Mouse (Mus musculus): ENCODE data around the gene Ppp6r3.
A peak's percentile ranks its signal among the peaks of the same experiment; 100 is the strongest.

Gene Ppp6r3

DNA sequence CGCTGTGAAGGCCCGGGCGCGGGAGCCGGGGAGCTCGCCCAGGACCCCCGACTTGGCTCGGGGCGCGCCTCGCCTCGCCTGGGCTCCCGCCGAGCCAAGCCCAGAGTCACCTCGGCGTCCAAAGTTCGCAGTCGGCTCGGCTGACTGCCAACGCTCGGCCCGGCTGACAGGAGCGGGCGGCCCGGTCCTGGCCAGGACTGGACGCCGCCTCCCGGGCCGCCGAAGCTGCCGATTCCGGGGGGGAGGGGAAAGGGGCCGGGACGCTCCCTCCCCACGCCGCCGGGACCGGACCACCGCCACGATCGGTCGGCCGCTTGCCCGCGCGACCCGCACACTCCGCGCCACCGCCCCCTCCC is 295 bp downstream of the Ppp6r3 start:
- DNase-seq (ENCODE audit: low spot score) = peak; percentile 77

DNA sequence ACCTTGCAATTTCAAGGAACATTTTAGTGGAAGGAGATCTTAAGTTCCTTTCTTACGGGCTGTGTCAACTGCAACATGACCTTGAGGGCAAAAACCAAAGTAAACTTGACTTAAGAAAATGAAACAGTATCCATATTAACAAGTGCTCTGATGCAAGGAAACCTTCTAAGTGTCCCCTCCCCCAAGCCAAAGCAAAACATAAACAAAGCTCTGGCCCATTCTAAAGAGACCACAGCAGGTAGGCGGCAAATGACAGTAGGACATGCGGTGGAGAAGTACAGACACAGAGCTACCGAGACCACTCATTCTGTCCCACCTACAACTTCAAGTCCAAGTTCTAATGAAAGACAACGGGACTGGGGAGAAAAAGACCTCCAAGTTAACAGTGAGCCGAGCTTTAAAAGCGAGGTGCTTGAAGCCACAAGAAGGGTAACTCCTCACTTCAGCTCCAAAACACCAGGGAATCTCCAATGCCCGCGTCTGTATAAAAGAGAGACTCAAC is 905 bp downstream of the Ppp6r3 start:
- no peak for DNase-seq (ENCODE audit: low spot score)

DNA sequence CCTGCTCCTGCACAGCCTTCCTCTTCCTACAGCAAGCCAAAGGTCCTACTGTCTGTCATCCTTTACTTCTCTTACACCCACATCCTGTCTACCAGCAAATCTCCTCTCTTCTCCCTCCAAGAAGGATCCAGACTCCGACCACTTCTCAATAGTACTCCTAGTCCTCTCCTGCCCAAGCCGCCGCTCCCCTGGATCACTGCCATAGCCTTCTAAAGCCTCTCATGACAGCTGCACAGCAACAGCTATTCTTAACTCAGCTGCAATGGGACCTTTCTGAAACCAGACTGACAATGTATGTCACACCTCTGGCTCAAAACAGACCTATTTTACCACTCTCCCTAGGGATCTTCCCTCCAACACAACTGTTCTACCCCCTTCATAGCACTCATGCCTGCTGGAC is 11.2 kb downstream of the Ppp6r3 start:
- no peak for DNase-seq (ENCODE audit: low spot score)

DNA sequence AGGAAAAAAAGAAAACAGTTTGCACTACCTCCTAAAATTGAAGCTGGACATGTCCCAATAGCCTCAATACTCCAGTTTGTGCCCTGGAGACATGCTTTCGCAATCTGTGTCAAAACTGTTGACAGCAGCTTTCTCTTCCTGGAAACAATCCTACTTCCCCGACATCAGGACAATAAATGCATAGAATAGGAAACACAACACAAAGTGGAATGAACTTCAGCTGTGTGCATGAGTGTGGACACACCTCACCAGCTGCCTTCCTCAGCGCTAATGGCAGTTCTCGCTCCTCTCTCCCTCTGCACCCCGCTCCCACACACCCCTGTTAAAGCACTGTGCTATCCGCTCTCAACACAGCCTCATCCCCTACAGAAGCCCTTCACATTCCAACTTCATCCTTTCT is 12.8 kb downstream of the Ppp6r3 start:
- no peak for DNase-seq (ENCODE audit: low spot score)

DNA sequence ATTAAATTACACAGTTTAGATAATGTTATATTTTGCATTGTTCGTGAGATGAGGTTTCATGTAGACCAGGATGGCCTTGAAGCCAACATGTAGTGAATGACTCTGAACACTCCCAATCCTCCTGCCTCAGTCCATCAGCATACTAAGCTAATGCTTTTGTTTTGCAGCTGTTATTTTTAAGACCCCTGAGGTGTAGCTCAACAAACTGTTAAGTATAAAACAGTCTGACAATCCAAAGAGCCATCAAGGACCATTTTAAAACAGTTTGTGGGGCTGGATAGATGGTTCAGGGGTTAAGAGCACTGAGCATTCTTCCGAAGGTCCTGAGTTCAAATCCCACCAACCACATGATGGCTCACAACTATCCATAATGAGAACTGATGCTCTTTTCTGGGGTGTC is 13.3 kb downstream of the Ppp6r3 start:
- no peak for DNase-seq (ENCODE audit: low spot score)

DNA sequence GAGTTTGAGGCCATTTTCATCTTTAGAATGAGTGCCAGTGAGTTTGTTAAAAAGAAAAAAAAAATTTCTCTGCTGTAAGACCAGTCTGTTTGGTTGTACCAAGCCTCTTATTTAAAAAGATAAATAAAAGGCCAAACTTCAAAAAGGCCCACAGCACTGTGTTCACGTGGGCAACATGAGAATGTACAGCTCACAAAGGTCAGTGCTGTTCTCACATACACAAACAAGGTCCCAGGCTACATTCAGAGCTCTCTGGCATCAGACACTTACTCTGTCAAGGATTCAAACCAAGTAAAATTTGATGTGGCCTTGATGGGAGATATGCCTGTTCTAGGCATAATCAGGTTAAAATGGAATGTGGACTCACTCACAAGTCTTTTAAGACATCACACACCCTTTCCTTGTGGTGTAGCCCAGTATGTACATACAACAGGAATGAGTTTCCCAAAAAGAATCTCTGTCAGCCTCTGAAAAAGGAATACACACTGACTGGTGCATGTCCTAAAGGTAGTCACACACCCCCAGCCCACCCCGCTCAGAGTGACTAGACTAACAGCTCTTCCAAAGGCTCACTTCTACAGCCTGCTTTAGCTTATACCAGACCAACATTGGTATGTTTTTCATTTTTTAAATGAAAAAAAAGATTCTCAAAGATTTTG is 19.3 kb downstream of the Ppp6r3 start:
- no peak for DNase-seq (ENCODE audit: low spot score)

DNA sequence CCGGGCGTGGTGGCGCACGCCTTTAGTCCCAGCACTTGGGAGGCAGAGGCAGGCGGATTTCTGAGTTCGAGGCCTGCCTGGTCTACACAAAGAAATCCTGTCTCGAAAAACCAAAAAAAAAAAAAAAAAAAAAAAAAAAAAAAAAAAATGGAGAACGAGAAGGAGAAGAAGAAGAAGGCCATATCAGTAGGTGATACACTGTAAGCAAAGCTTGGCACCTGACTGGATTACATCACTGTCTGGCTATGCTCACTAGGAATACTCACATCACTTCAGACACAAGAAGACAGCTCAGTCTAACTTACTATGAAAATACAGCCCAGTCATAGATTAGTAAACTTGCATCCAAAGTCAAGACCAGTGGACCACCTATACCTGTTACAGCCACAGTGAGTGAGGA is 20.8 kb downstream of the Ppp6r3 start:
- DNase-seq (ENCODE audit: low spot score) = no peak

DNA sequence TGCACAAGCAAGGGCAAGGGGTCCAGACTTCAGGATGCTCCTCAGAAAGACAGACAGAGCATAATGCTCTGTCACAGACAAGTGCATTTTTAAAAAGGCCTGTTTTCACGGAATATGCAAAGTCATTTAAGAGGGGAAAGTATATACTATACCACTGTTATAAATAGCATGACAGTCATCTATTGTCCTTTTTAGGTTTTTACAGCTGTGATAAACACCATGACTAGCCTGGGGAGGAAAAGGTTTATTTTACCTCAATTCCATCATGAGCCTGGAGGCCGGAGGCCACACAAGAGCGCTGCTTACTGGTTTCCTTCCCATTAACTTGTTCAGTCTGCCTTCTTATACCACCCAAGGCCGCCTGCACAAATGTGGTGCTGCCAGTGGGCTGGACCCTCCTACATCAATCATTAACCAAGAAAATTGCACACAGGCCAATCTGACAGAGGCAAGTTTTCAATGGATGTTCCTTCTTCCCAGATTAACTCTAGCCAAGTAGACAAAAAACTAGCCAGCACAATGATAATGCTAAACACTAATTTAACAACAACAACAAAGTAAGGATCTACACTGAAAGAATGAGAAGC is 23.9 kb downstream of the Ppp6r3 start:
- DNase-seq (ENCODE audit: low spot score) = no peak

DNA sequence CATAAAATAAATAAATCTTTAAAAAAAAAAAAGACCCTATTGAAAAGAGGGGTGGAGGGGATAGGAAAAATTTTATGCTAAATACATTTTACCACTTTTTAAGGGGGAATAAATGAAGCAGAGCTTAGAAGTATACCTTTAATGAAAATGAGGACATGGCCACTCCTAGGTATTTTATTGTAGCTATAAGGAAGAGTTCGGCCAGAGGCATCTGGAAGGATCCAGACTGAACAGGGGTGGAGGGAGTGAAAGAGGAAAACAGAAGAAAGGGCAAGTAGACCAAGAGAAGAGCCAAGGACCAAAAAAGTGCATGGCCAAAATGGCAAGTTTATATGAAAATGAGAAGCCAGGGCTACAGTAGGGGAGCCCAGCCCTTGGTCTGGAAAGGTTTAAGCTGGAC is 25.4 kb downstream of the Ppp6r3 start:
- no peak for DNase-seq (ENCODE audit: low spot score)

DNA sequence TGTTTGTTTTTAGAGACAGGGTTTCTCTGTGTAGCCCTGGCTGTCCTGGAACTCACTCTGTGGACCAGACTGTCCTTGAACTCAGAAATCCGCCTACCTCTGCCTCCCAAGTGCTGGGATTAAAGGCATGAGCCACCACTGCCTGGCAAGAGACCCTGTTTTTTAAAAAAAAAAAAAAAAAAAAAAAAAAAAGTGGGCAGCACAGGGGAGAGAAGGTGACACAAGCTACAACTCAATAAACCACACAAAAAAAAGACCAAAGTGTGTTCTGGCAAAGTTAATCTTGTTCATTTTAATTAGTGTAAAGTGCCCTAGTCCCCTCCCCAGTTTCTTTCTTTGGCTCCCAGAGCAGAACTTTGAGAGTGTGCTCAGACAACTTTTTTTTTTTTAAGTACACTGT is 26.3 kb downstream of the Ppp6r3 start:
- no peak for DNase-seq (ENCODE audit: low spot score)

DNA sequence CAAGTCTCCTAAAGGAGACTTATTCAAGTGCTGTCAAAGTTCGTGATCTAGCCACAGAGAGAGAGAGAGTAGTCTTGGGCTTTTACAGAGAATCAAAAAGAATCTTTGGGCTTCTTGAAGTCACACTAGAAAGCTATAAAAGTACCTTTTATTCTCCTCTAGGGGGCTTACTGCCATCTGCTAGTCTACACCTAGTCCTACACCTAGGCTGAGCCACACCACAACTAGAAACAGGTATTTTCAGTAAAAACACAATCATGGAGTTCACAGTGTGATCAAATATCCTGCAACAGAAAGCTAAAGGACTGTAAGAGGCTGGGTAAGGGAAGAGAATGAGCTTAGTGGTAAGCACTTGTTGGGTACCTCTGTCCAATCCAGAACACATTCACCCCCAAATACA is 27.2 kb downstream of the Ppp6r3 start:
- DNase-seq (ENCODE audit: low spot score) = no peak

DNA sequence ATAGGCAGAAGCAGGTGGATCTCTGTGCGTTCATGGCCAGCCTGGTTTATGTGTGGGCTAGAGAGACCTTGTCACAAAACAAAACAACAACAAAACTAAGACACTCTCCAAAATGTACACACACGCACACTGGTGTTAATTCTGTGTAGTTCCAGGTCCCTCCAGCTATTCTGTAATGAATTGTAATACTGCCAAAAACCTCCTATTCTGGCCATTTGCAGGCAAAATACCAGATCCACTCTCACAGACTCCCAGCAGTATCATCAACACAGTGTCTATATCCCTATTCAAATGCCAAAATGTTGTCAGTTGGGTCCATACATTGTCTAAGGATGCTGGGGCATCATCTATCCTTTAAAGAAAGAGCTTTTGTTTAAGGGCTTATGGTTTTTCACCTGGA is 30.6 kb downstream of the Ppp6r3 start:
- no peak for DNase-seq (ENCODE audit: low spot score)

DNA sequence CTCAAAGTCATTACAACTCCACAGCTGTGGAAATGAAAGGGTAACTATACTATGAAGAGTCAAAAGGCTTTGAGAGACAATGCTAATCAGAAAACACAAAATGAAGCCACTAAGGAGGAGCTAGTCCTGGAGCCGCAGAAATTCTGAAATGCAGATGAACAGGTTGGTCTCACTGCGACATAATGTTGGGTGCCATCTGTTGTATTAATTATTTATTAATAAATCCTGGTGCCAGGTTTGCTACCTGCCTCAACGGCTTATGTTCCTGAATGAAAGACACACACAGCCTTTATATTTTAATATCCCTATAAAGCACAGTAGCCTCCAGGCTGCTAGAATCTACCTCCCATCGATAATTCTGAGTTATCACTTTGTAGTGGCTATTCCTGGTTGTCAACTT is 33.0 kb downstream of the Ppp6r3 start:
- DNase-seq (ENCODE audit: low spot score) = no peak

DNA sequence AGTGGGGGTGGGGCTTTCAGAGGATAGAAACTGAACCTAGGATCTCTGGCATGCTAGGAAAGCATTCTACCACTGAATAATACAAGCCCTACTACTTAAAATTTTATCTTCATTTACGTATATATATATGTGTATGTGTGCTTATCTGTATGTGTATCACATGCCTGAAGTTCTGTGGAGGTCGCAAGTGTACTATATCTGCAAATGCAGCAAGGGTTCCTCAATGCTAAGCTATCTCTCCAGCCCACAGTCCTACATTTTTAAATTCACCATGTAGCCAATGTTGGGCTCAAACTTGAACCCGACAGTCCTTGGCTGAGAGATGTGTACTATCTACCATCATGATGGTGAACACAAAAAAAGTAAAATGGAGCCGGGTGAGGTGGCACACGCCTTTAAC is 34.6 kb downstream of the Ppp6r3 start:
- DNase-seq (ENCODE audit: low spot score) = no peak

DNA sequence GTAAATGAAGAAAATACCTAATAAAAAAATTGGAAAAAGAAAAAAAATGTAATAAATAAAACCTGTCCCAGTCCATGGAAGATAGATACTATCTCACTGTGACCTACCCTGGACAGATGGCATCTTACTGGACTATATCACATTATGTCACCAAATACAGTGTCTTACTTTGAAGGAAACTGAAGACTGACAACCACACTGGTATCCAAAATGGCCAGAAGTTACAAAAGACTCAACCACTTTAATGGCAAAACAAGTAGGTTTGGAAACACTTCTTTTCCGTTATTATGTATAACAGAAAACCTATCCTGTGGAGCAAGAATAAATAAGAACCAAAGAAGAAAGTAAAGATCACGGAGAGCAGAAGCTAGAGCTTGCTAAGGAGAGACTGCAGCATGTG is 35.3 kb downstream of the Ppp6r3 start:
- no peak for DNase-seq (ENCODE audit: low spot score)

DNA sequence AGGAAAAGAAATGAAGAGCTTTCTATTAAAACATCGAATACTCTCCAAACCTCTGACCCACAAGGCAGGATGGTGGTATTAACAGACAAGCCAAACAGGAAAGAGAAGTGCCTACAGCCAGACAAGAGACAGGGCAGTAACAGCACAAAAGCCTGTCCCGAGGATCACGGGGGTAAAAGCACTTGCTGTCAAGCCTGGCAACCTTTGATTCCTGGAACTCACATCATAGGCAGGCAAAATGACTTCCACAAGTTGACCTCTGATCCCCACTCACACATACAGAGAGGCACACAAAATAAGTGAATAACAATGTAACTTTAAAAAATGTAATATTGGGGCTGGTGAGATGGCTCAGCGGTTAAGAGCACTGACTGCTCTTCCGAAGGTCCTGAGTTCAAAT is 36.1 kb downstream of the Ppp6r3 start:
- no peak for DNase-seq (ENCODE audit: low spot score)

DNA sequence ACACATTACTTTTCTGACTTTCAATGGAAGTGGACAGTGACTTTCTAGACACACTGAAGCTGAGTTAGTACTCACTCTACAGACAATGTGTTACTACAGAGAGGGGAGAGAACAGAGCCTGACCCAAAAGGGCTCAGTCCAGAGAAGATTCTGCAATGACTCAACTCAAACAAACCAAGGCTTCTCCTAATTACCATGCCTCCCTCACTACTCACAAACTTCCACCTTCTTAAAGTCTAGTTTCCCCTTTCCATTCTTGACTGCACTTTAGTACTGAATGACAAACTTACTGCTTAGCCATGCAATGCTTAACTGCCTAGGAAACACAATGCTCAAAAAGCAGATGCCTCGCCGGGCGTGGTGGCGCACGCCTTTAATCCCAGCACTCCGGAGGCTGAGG is 37.9 kb downstream of the Ppp6r3 start:
- DNase-seq (ENCODE audit: low spot score) = no peak

DNA sequence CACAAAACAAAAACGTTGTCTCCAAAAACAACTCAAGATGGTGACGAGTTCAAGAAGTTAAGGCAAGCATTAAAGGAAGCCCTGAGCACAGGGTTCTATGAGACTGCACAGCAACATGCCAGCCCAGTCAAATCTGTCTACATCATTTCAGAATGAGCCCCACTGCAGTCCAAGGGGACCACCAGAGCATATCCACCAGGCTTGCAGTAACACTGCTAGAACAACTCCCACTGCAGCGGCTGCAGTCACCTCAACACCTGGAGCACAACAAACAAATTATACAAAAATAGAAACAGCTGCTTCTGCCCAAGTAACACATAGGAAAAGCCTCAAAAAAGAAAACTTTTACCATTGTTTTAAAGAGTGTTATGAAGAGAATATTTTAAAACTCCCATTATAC is 40.6 kb downstream of the Ppp6r3 start:
- DNase-seq (ENCODE audit: low spot score) = no peak

DNA sequence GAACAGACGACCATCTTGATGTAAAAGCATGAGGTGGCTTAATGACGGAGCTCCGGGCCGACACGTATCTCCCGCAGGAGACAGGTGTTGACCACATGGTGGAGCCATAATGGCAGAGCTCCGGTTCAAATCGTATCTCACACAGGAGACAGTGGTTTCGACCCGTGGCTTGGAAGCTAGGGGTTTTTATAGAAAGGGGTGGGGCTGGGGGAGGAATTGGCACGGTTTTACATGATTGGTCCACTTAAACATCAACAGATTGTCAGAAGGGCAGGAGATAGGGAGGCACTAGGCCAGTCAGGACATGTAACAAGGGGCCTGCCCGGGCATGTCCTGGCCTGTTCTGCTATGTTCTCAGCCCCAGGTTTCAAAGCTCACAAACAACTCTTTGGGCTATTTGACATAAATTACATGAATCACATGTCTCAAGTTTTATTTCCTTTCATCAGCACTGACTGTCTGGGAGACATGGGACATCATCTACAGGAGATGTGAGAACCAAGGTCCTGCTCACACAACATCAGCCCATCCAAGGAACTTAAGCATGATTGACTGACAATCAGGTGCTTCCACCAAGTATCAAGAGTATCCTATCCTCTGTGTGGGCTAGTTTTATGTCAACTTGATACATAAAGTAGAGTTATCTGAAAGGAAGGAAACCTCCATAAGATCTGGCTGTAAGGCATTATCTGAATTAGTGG is 42.1 kb downstream of the Ppp6r3 start:
- peak; percentile 58 for DNase-seq (ENCODE audit: low spot score)

DNA sequence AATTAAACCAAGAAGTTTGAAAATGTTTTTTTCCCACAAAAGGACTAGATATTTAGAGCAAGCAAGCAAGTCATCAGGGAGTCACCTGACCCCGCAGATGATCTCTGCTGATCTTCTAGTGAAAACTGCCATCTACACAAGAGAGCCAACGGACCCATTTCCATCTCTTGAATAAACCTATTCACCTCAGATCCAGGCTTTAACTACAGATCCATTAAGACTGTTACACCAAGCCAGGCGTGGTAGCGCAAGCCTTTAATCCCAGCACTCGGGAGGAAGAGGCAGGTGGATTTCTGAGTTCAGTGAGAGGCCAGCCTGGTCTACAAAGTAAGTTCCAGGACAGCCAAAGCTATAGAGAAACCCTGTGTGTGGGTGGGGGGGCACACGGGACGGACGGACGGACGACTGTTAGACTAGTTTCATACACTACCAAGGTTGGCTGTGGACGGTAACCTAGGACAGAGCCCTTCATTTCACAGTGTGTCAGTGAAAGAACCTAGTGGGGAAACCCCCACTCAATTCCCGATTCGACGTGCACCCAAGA is 42.8 kb downstream of the Ppp6r3 start:
- DNase-seq (ENCODE audit: low spot score) = no peak

DNA sequence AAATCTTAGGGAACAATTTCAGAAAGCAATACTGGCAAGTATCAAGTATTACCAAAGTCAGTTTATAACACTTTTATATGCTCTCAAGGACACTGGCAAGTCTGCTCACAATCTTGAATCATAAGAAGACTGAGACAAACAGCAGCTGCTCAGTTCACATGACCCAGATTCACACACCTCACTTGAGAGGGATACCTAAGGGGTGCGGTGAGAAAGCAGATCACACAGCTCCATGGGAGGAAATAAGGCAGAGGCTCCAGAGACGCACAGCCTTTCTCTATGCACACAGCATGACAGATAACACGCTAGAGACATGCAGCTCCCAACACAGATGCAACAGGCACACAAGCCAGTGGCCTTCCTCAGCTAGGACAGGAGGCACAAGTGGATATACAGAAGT is 45.8 kb downstream of the Ppp6r3 start:
- no peak for DNase-seq (ENCODE audit: low spot score)

DNA sequence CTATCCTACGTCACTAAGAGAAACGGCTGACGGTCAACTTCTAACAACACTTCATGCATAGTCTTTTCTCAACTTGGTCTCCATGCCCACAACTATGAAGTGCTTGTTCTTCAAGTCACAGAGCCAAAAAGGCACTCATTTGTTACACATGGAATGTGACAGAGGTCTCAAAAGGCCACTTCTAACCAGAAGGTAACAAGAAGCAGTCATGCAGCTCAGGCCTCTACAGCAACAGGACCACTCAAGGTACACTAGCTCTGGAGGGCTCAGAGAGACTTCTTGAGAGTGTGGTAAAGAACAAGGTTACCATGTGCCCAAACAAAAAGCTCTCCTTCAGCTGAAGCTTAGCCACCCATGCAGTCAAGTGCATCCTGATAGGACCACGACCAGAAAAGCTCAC is 46.9 kb downstream of the Ppp6r3 start:
- no peak for DNase-seq (ENCODE audit: low spot score)

DNA sequence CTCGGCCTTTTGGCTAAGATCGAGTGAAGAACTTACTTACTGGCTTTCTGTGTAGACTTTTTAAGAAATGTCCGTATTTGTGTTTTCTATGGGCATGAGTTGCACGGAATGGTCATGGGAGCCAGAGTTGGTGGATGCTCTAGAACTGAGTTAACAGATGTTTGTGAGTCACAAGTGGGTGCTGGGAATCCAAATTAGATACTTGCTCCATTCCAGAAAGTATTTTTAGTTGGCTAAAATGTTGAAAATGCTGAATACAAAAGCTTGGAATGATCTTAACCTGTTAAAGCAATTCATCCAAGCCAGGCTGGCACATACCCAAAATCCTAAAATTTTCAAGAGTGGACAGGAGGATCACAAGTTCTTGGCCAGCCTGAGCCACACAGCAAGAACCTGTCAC is 48.0 kb downstream of the Ppp6r3 start:
- DNase-seq (ENCODE audit: low spot score) = no peak

Data from urinary bladder, postnatal 14 days (tissue).